Mouse (Mus musculus) CH12.LX (cell line): ENCODE results near the gene Ern1.

ENCODE experiments used
- BHLHE40 ChIP-seq: IDR thresholded peaks from 2 replicates; pipeline ENCODE4 v1.6.1; 2011; ENCODE audit warnings: mild to moderate bottlenecking, low read depth, low read length, improper control_type of control experiment
- CTCF ChIP-seq, 2 experiments: IDR thresholded peaks in 1 of 2; conservative IDR thresholded peaks in 1 of 2; 2 replicates each; pipeline ENCODE4 v1.5.1; 2011 to 2012; ENCODE audit warnings: low read depth in 2 of 2, low read length in 2 of 2, improper control_type of control experiment in 1 of 2, inconsistent platforms in 1 of 2, mild to moderate bottlenecking in 1 of 2, moderate library complexity in 1 of 2
- E2F4 ChIP-seq: IDR thresholded peaks from 2 replicates; pipeline ENCODE4 v1.6.1; 2011; ENCODE audit warnings: low read depth, low read length, improper control_type of control experiment; ENCODE audit not compliant: insufficient replicate concordance
- EP300 ChIP-seq: IDR thresholded peaks from 2 replicates; pipeline ENCODE4 v1.6.1; 2011; ENCODE audit warnings: low read length, improper control_type of control experiment
- HCFC1 ChIP-seq: IDR thresholded peaks from 2 replicates; pipeline ENCODE4 v1.6.1; 2012; ENCODE audit warnings: low read depth, mild to moderate bottlenecking, inconsistent platforms, low read length, improper control_type of control experiment
- MAX ChIP-seq: IDR thresholded peaks from 2 replicates; pipeline ENCODE4 v1.6.1; 2011; ENCODE audit warnings: low read length, improper control_type of control experiment
- POLR2A ChIP-seq: IDR thresholded peaks from 2 replicates; pipeline ENCODE4 v1.6.1; 2011; ENCODE audit warnings: low read depth, mild to moderate bottlenecking, improper control_type of control experiment, low read length
- POLR2AphosphoS2 ChIP-seq: IDR thresholded peaks from 2 replicates; pipeline ENCODE4 v1.6.1; 2011; ENCODE audit warnings: low read depth, low read length, improper control_type of control experiment
- RAD21 ChIP-seq: IDR thresholded peaks from 2 replicates; pipeline ENCODE4 v1.6.1; 2011; ENCODE audit warnings: low read depth, mild to moderate bottlenecking, low read length, improper control_type of control experiment, moderate library complexity
- TBP ChIP-seq: conservative IDR thresholded peaks from 2 replicates; pipeline ENCODE4 v1.6.1; 2011; ENCODE audit warnings: low read depth, low read length, improper control_type of control experiment
- UBTF ChIP-seq: IDR thresholded peaks from 2 replicates; pipeline ENCODE4 v1.6.1; 2012; ENCODE audit warnings: low read depth, mild to moderate bottlenecking, inconsistent platforms, low read length, improper control_type of control experiment, moderate library complexity
- ZC3H11A ChIP-seq: IDR thresholded peaks from 2 replicates; pipeline ENCODE4 v1.6.1; 2012; ENCODE audit warnings: low read depth, mild to moderate bottlenecking, inconsistent platforms, low read length, improper control_type of control experiment
- ZNF384 ChIP-seq: IDR thresholded peaks from 2 replicates; pipeline ENCODE4 v1.6.1; 2012; ENCODE audit warnings: low read depth, low read length, improper control_type of control experiment, inconsistent platforms

GRCm38 (mm10) chr11:106511236-106512005 lies 23.8 kb upstream of the Ern1 start:
- TF ChIP-seq RAD21, result no peak
- no peak for TF ChIP-seq BHLHE40
- no peak for TF ChIP-seq ZC3H11A
- no peak for TF ChIP-seq MAX
- no peak for TF ChIP-seq POLR2A
- TF ChIP-seq TBP, result no peak
- no peak for TF ChIP-seq CTCF (conservative IDR thresholded peaks at IDR 0.05 in 1 of 2, IDR thresholded peaks at IDR 0.05 in 1 of 2; ENCODE audit: low read depth in 2 of 2, low read length in 2 of 2)
- TF ChIP-seq E2F4, result no peak
- TF ChIP-seq EP300, result no peak
- TF ChIP-seq UBTF, result no peak
- no peak for TF ChIP-seq HCFC1
- no peak for TF ChIP-seq POLR2AphosphoS2
- TF ChIP-seq ZNF384, result no peak
